Mouse (Mus musculus) heart, embryonic 10.5 days (tissue): Measurements from ENCODE around the gene Mrtfa. TPM values are rescaled to one million over a fixed set of nuclear protein-coding genes. Genes with fewer than 3 reads are reported as not detected.

Source experiments
- DNase-seq: peaks from one replicate; pipeline ENCODE4 v3.0.0-alpha.2; 2017; ENCODE audit warnings: low spot score
- H3K27ac ChIP-seq: fragments of 300-500 bp; sonication (generic); 2 replicates; pipeline ENCODE4 v1.5.1; 2016; ENCODE audit warnings: mild to moderate bottlenecking
- H3K27me3 ChIP-seq: fragments of 300-500 bp; sonication (generic); 2 replicates; pipeline ENCODE4 v1.6.1; 2016; ENCODE audit warnings: mild to moderate bottlenecking; ENCODE audit not compliant: poor library complexity, insufficient read depth, severe bottlenecking
- H3K36me3 ChIP-seq: fragments of 300-500 bp; sonication (generic); 2 replicates; pipeline ENCODE4 v1.6.1; 2016; ENCODE audit warnings: mild to moderate bottlenecking, moderate library complexity
- H3K4me1 ChIP-seq: fragments of 300-500 bp; sonication (generic); 2 replicates; pipeline ENCODE4 v1.6.1; 2016; ENCODE audit warnings: mild to moderate bottlenecking
- H3K4me3 ChIP-seq: fragments of 300-500 bp; sonication (generic); 2 replicates; pipeline ENCODE4 v1.5.1; 2016; ENCODE audit warnings: mild to moderate bottlenecking, moderate library complexity
- H3K9me3 ChIP-seq: fragments of 300-500 bp; sonication (generic); 2 replicates; pipeline ENCODE4 v1.6.1; 2016; ENCODE audit warnings: mild to moderate bottlenecking, moderate library complexity
- WGBS: fragments of 180-500 bp; shearing (Covaris S2); methylation state at CpG from one replicate; pipeline ENCODE4 v1.1.7; 2016; 5-methylcytosine and 5-hydroxymethylcytosine counted together
- polyA plus RNA-seq: library from polyadenylated mRNA; unstranded; fragments of >200 nt; fragmentation: Nextera tagmentation; extraction: Ambion mirVana; gene quantifications from 2 replicates; pipeline ENCODE4 v1.2.1, GENCODE M21; 2016

Gene Mrtfa
- polyA plus RNA-seq, 1 experiment from 2014 or later = 26.9 TPM

DNA sequence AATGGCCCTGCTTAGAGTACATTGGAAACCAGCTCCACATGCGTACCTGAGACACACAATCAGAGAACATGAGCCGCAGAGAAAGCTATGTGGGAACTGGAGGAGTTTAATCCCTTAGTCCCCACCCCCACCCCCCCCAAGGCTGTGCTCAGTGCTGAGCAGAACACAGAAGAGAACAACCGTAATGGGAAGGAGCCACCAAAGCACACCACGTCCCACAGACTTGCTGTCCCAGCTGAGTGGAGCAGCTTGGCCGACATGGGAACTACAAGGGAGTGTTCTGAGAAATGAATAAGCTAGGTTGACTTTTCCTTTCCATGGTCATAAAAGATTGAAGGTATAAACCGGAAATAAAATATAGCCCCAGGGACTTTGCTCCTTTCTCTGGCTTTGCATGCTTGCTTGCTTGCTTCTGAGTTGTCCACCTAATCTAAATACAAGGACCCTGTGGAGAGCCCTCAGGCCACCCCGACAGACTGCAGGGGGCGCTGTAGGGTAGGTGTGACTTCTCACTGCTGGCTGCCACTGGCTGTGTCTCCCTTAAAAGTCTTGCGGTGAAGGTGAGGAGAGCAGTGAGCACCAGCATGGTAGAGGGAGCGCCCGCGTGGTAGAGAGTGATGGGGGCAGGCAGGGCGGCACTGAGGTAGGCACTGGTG lies 148.2 kb downstream of the Mrtfa start:
- 50% methylated on average over 13 of the region's 13 CpGs for WGBS
- peak overlapping the region; percentile 53 for H3K27ac ChIP-seq

DNA sequence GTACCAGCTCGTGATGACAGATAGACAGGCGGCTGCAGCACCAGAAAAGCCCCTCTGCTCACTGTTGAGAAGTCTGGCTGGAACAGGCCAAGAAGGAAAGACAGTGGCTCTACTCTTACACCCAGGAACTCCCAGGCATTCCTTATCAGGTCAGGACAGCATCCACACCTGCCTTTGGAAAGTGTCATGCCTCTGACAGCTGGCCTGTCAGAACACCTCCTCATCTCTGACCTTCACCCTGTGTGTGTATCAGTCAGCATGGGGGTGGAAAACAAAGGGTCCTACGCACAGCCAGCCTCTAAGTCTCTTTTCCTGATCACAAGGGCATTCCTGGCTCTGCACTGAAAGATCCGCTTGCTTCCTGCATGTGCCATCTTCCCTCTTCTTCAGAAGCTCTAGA lies 148.8 kb downstream of the Mrtfa start:
- H3K4me3 ChIP-seq = no peak overlapping the region
- peaks cover 34% of the 10 kb centered on the region for H3K4me1 ChIP-seq
- 26% methylated on average over 4 of the region's 4 CpGs for WGBS
- no peak for DNase-seq
- H3K36me3 ChIP-seq = peaks cover 10% of the 10 kb centered on the region
- no peaks in the 10 kb centered on the region for H3K27me3 ChIP-seq
- peak overlapping the region; percentile 53; the same call in 1 of the 2 replicates for H3K27ac ChIP-seq
- no peaks in the 10 kb centered on the region for H3K9me3 ChIP-seq

More for the DNA sequence above, 148.2 kb downstream of the Mrtfa start:
- Histone ChIP-seq H3K36me3 (peaks cover 10% of the 10 kb centered on the region), H3K9me3 (no peaks in the 10 kb centered on the region), H3K4me1 (peaks cover 36% of the 10 kb centered on the region), H3K27me3 (no peaks in the 10 kb centered on the region), H3K4me3 (no peak overlapping the region)
- no peak for DNase-seq

DNA sequence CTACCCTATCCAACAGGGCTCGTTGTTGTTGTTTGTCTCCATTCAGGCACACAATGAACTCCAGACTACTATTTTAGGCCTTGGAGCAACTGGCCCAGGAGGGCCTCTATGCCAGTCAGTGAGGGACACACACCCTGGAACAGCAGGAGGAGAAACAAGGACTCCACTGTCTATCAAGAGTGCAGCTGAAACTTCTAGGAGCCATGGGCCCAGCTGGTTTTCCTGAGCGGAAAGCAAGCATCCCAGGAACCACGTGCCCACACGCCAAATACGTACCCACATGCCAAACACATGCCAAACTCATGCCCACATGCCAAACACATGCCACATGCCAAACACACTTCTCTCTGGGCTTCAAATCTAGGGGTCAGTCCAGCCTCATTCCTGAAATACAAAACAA lies 152.1 kb downstream of the Mrtfa start:
- Histone ChIP-seq H3K27me3 (no peaks in the 10 kb centered on the region), H3K4me3 (no peak overlapping the region), H3K27ac (no peak overlapping the region), H3K9me3 (no peaks in the 10 kb centered on the region), H3K4me1 (peaks cover 51% of the 10 kb centered on the region), H3K36me3 (no peaks in the 10 kb centered on the region; the same call in 1 of the 2 replicates)
- DNase-seq = no peak
- whole genome bisulfite sequencing = 89% methylated on average over 5 of the region's 5 CpGs

DNA sequence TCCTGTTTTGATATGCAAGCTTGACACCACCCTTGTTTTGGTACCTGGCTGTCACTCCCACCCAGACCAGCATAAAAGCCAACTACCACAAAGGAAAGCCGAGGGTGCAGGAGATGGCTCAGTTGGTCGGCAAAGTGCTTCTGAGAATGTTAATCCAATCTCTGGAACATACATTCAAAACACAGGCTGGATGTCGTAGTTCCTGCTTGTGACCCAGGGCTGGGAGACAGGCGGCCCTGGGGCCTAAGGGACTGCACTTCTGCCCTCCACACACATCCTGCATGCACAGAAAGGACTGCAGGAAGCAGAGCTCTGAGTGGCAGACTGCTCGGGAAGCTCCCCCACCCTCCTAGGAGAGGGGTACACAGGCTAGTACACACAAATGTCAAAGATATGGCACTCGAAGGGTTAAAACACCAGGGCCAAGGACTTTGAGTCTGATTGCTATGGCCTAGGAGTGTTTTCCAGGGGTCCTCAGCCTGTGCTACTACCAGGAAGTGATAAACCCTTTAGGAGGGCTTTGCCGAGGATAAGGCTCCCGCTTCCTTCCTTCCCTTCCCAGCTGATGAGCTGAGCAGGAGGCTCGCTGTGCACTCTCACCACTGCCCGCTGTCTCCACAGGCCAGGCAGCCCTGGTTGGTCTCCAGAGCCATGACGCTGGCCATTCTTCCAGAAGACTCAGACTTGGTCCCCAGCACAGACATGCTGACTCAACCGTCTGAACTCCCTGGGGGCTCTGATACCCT lies 155.0 kb downstream of the Mrtfa start:
- H3K27ac ChIP-seq = peak overlapping the region; percentile 37; the same call in 1 of the 2 replicates

DNA sequence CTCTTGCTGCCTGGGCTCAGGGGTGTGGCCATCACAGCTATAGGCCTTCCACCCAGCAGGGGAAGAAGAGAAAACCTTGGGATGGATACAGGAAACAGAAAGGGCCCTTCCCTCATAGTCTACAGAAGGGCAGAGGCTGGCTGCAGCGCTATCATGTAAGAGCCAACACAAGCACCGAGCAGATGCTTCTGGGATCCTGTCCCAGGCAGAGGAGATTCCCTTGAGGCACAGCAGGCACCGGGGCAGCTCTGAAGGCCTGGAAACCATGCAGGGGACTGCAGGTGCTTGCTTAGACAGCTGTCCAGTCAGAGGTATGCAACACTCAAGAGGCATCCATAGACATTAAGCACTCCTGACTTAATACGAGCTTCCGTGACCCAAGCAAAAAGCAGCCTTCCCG lies 156.4 kb downstream of the Mrtfa start:
- no peak overlapping the region for H3K4me3 ChIP-seq
- H3K36me3 ChIP-seq = no peaks in the 10 kb centered on the region
- no peak for DNase-seq
- 58% methylated on average over 6 of the region's 6 CpGs for WGBS
- peak overlapping the region; percentile 18; the same call in 1 of the 2 replicates for H3K27ac ChIP-seq
- peaks cover 43% of the 10 kb centered on the region for H3K4me1 ChIP-seq
- H3K27me3 ChIP-seq = no peaks in the 10 kb centered on the region
- no peaks in the 10 kb centered on the region for H3K9me3 ChIP-seq

More for the DNA sequence above, 155.0 kb downstream of the Mrtfa start:
- Histone ChIP-seq H3K4me3 (no peak overlapping the region), H3K27me3 (no peaks in the 10 kb centered on the region), H3K36me3 (no peaks in the 10 kb centered on the region; the same call in 1 of the 2 replicates), H3K9me3 (no peaks in the 10 kb centered on the region), H3K4me1 (peaks cover 43% of the 10 kb centered on the region)
- 47% methylated on average over 12 of the region's 12 CpGs for WGBS
- DNase-seq = no peak

DNA sequence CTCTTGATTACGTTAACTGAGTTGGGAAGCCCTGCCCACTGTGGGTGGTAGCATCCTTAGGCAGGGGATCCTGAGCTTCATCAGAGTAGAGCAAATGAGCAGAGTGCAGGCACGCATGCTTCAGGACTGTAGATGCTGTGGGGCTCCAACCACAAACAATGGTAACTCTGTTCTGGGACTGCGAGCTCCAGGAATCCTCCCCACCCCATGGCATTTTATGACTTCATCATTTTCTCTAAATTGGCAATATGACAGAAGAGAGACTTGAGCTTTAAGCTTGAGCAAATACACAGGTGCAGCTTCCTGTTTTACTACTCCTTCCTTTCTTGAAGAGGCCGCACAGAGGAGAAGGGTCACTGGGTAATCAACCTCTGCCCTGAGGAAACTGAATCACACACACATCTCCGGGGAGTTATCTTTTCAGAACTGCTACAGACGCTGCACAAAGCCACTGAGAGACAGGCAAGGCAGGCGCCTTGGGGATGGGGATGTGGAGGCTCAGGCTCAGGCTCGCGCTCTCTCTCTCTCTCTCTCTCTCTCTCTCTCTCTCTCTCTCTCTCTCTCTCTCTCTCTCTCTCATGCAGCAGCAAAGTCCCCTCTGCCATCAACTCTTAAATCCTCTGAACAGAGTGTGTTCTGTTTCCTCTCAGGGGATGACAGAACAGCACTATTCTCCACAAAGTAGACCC lies 157.5 kb downstream of the Mrtfa start:
- H3K27me3 ChIP-seq = no peaks in the 10 kb centered on the region
- H3K27ac ChIP-seq = no peak overlapping the region
- H3K4me3 ChIP-seq = no peak overlapping the region
- H3K9me3 ChIP-seq = no peaks in the 10 kb centered on the region
- 45% methylated on average over 9 of the region's 9 CpGs for WGBS
- no peaks in the 10 kb centered on the region for H3K36me3 ChIP-seq
- H3K4me1 ChIP-seq = peaks cover 47% of the 10 kb centered on the region
- DNase-seq = no peak

DNA sequence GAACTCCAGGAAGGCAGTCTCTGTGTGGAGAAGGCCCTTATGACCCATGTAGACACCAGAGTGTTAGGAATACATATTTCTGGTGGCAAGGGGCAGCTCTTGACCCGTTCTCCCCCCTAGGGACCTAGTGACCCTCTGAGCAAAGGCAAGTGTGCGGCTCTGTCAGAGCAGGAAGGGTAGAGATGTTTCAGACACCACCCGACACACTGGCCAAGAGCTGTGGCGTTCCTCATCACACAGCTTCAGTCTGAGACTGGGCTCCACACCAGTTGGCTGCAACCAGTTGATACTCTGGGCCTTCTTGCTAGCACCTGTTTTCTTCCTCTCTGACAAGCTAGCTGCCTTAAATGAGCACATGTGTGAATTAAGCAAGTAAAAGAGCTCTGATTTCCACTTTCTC lies 158.9 kb downstream of the Mrtfa start:
- 89% methylated on average over 4 of the region's 4 CpGs for WGBS
- no peaks in the 10 kb centered on the region for H3K9me3 ChIP-seq
- no peak for DNase-seq
- H3K36me3 ChIP-seq = no peaks in the 10 kb centered on the region
- H3K4me1 ChIP-seq = peaks cover 62% of the 10 kb centered on the region
- H3K27ac ChIP-seq = peak overlapping the region; percentile 42; the same call in 1 of the 2 replicates
- H3K4me3 ChIP-seq = no peak overlapping the region
- H3K27me3 ChIP-seq = no peaks in the 10 kb centered on the region

DNA sequence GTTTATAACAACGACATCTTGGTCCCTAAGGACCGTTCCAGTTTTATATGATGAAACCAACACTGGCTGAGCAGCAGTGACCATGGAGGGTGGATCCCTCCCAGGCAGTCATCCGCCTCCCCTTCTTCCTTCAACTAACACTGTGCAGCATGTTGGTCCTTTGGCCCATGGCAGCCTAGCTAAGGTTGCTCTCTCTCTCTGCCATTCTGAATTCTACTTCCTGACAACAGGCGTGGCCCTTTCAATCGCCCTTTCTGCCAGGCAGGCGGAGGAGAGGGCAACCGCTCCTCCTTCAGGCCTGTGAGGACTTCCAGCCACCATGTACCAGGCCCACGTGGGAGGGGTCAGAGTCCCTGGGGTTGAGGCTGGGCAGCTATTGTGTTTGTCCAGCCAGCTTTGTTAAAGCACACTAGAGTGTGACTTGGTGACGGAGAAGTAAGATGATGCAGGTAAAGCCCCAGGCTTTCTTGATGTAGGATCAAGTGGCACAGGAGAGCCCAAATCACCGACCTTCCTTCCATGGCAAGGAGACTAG lies 159.6 kb downstream of the Mrtfa start:
- Histone ChIP-seq H3K4me1 (peaks cover 67% of the 10 kb centered on the region), H3K9me3 (no peaks in the 10 kb centered on the region), H3K27me3 (no peaks in the 10 kb centered on the region), H3K27ac (peak overlapping the region; percentile 42; the same call in 1 of the 2 replicates), H3K4me3 (no peak overlapping the region), H3K36me3 (no peaks in the 10 kb centered on the region)
- DNase-seq = no peak
- whole genome bisulfite sequencing = 78% methylated on average over 10 of the region's 10 CpGs

DNA sequence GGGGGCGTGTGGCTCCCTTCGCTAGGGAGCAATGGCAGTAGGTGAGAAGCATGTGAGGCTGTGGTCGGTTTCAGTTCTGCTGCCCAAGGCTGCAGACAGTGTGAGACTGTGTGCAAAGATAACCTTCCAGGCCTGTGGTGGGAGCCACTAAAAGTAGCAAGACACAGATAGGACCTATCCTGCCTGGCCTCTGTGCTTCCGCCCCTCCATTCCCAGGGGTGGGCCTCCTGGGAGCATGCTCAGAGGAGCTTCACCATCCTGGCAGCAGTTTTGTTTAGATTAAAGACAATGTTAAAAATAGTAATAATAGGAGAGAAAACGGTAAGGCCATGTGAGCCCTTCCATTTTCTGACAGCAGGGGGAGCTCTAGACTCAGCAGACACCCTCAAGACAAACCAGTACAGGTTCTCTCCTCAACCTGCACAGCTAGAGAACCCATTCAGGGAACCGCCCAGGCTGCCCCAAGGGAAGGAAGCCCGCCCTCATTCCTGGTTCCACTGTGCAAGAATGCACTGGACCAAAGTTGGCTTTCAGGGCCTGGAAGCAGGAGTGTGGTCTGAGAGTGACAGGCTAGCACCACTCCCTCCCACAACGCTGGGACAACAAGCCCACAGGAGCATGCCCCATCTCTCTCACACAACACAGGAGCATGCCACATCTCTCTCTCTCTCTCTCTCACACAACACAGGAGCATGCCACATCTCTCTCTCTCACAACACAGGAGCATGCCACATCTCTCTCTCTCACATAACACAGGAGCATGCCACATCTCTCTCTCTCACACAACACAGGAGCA lies 163.0 kb downstream of the Mrtfa start:
- Histone ChIP-seq H3K36me3 (peaks cover 8% of the 10 kb centered on the region; the same call in 1 of the 2 replicates), H3K4me3 (no peak overlapping the region), H3K27ac (peak overlapping the region; percentile 59), H3K4me1 (peaks cover 35% of the 10 kb centered on the region), H3K27me3 (no peaks in the 10 kb centered on the region), H3K9me3 (no peaks in the 10 kb centered on the region)
- WGBS = 19% methylated on average over 8 of the region's 8 CpGs
- DNase-seq = peak; percentile 88

DNA sequence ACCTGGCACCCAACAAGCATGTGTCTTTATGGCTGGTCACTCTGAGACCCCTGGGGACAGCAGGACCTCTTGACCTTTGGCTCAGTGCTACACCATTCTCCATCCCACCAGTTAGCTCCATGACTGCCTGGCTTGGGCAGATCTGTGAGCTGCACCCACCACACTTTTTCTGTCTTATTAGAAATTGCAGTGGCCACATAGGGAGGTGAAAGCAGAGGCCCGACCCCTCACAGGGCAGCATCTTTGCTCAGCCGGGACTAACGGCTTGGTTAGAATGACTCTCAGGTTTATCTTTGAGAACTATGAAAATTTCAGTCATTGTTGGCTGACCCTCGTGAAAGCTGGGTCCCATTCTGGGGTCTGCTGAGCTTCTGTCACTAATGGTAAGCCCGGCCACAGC lies 163.7 kb downstream of the Mrtfa start:
- 62% methylated on average over 5 of the region's 5 CpGs for WGBS
- H3K27ac ChIP-seq = peak overlapping the region; percentile 59

DNA sequence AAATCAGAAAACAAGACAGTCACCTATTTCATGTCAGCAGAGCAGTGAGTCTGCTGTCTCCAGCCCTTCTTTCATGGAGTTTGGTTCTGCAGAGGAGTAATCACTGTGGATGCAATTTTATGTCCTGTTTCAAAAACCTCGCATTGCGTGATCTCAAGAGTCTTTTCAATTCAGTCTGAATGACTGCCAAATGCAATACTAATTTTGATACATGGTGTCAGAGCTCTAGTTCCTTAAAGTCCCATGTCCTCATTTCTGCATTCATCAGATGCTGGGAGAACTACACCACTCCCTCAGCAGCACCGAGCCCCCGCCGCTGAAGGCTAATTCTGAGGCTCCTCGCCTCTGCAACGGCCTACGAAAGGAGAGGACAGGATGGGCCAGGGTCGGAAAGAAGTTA lies 166.7 kb downstream of the Mrtfa start:
- peaks cover 32% of the 10 kb centered on the region for H3K4me1 ChIP-seq
- H3K36me3 ChIP-seq = peaks cover 42% of the 10 kb centered on the region
- H3K27me3 ChIP-seq = no peaks in the 10 kb centered on the region
- no peak for DNase-seq
- H3K27ac ChIP-seq = no peak overlapping the region
- H3K4me3 ChIP-seq = no peak overlapping the region
- WGBS = 95% methylated on average over 9 of the region's 9 CpGs
- no peaks in the 10 kb centered on the region for H3K9me3 ChIP-seq

More for the DNA sequence above, 163.7 kb downstream of the Mrtfa start:
- H3K4me3 ChIP-seq = no peak overlapping the region
- peaks cover 13% of the 10 kb centered on the region; the same call in 1 of the 2 replicates for H3K36me3 ChIP-seq
- H3K27me3 ChIP-seq = no peaks in the 10 kb centered on the region
- no peak for DNase-seq
- H3K9me3 ChIP-seq = no peaks in the 10 kb centered on the region
- H3K4me1 ChIP-seq = peaks cover 35% of the 10 kb centered on the region

DNA sequence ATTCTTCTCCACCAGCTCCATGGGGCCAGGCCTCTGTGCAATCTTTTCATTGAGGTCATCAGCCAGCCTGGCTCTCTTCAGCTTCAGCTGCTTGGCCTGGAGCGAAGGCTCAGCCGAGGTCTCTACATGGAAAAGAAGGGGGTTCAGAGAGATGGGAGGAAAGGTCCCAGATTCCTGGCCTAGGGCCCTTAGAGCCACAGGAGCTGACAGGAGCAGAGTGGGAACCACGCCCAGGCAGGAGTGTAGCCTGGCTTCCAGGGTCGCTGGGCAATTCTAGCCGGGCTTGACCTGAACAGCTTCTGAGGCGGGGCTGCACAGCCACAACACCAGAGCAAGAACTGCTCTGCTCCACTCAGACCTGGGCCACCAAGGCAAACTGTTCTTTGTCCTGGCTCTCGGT lies 168.1 kb downstream of the Mrtfa start:
- 85% methylated on average over 7 of the region's 7 CpGs for WGBS
- no peak overlapping the region for H3K4me3 ChIP-seq
- H3K9me3 ChIP-seq = no peaks in the 10 kb centered on the region
- H3K27me3 ChIP-seq = no peaks in the 10 kb centered on the region
- DNase-seq = no peak
- H3K36me3 ChIP-seq = peaks cover 56% of the 10 kb centered on the region
- peaks cover 21% of the 10 kb centered on the region for H3K4me1 ChIP-seq
- no peak overlapping the region for H3K27ac ChIP-seq
